Comparison of ENCODE assay signal across 17 mouse cellular contexts in the genomic region with DNA sequence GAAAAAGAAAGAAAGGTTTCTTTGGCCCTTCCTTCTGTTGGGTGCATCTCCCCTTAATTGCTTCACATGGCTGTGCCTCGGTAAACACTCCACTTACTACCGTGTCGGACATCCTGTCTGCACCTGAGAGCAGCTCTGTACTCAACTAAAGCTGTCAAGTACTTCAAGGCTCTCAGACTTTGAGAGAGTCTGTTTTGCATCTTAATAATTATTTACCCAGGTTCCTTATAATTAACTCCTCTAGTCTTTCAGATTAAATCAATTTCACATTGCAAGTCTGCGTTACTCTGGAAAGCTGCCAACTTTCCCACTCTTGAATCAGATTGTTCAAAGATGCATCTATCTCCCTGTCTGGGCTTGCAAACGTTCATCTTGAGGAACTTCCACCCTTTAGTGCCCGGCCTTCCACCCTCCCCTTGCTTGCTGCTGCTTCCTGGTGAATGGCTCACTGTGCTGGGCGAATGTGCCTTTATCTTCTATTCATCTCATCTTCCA.
DNase-seq lines count a peak whose midpoint lies in the region; ATAC-seq lines count a peak whose summit lies in the region.
"Had no signal": no experiment of that assay in that cellular context is flagged by ENCODE, and none has a peak within 500 bp of the region (broad histone marks: within the 10 kb centered on the region; RNA-seq: fewer than 3 reads in every experiment).

No protein-coding gene starts in this region.

- no peaks in the 10 kb centered on the region for H3K36me3 ChIP-seq in forebrain, embryonic 14.5 days (ENCODE audit: control insufficient read depth, insufficient read depth, low read length)
- H3K36me3 ChIP-seq: heart, embryonic 10.5 days had no signal

- H3K9ac ChIP-seq in forebrain, embryonic 14.5 days (ENCODE audit: low read length): no peak overlapping the region

- H3K27me3 ChIP-seq in forebrain, embryonic 14.5 days (replicated peaks; ENCODE audit: control insufficient read depth, insufficient read depth, low read length): no peaks in the 10 kb centered on the region

- peak; percentile 55; the same call in 1 of the 2 replicates for ATAC-seq in forebrain, embryonic 14.5 days
- ATAC-seq in megakaryocyte-erythroid progenitor cell, adult 5-6 weeks (replicated peaks; ENCODE audit: low FRiP score, low TSS enrichment, poor library complexity, severe bottlenecking): no peak
- ATAC-seq: intestine, postnatal 0 days had no signal

- no peak overlapping the region for H3K4me3 ChIP-seq in forebrain, embryonic 14.5 days (ENCODE audit: low read depth, low read length)
- H3K4me3 ChIP-seq: heart, embryonic 10.5 days had no signal

- DNase-seq in cerebellum, adult 8-10 months: peak; percentile 28
- DNase-seq in cerebellum, adult 9-10 months: no peak
- peak; percentile 53 for DNase-seq in kidney, adult 9 months
- DNase-seq in kidney, adult 18-20 months: no peak
- DNase-seq in MN1 (ENCODE audit: low spot score): peak; percentile 77
- peak; percentile 83 for DNase-seq in forebrain, embryonic 14.5 days (ENCODE audit: low spot score)
- no peak for DNase-seq in layer of hippocampus, postnatal 10 days (ENCODE audit: low spot score in 2 of 2)
- DNase-seq: adrenal gland, adult 2 months; embryo, embryonic 11 days; gastrocnemius, postnatal 10 days; heart, postnatal 4 days; left cerebral cortex, postnatal 4 days; lung, postnatal 4 days; right cerebral cortex, postnatal 14 days had no signal

- WGBS in forebrain, embryonic 14.5 days: 14% methylated on average over 7 of the region's 7 CpGs

- peaks cover 8% of the 10 kb centered on the region; the same call in 1 of the 2 replicates for H3K4me1 ChIP-seq in forebrain, embryonic 14.5 days (ENCODE audit: control insufficient read depth, insufficient read depth, low read length)

- H3K9me3 ChIP-seq in forebrain, embryonic 14.5 days (replicated peaks; ENCODE audit: control insufficient read depth, low read length): no peaks in the 10 kb centered on the region
- H3K9me3 ChIP-seq: heart, embryonic 10.5 days had no signal

- H3K27ac ChIP-seq in forebrain, embryonic 14.5 days (ENCODE audit: low read depth, low read length): no peak overlapping the region
- H3K27ac ChIP-seq: heart, embryonic 10.5 days had no signal

- H3K4me2 ChIP-seq in forebrain, embryonic 14.5 days (ENCODE audit: low read length): no peak overlapping the region

Comparison
In these comparisons a context has a peak if more than half of its experiments do, and no peak if none do; other contexts are left out.
1. DNase-seq: peak in cerebellum, adult 8-10 months (single experiment), kidney, adult 9 months (single experiment), MN1 (single experiment) and forebrain, embryonic 14.5 days (single experiment); none in cerebellum, adult 9-10 months (single experiment), kidney, adult 18-20 months (single experiment) and layer of hippocampus, postnatal 10 days (0 of 2).